Mouse (Mus musculus): ENCODE measurements around the gene Bcas3. TPM values are rescaled to one million over a fixed set of nuclear protein-coding genes. Genes with fewer than 3 reads are reported as not detected.

Bcas3 gene
- polyA plus RNA-seq, 1 experiment, result 37.8 TPM

GRCm38 (mm10) chr11:85383975-85384821 lies 31.2 kb downstream of the Bcas3 start:
- TF ChIP-seq EP300 (IDR thresholded peaks at IDR 0.05; ENCODE audit: insufficient read depth, low read depth, low read length) (no peak), POLR2A (IDR thresholded peaks at IDR 0.05; ENCODE audit: insufficient read depth, low read length) (no peak), CTCF (IDR thresholded peaks at IDR 0.05; ENCODE audit: low read depth, low read length) (no peak)
- no peaks in the 10 kb centered on the region for H3K4me1 ChIP-seq (ENCODE audit: control insufficient read depth, insufficient read depth, low read length)
- H3K27ac ChIP-seq (ENCODE audit: insufficient read depth, low read length), result no peak overlapping the region

DNA sequence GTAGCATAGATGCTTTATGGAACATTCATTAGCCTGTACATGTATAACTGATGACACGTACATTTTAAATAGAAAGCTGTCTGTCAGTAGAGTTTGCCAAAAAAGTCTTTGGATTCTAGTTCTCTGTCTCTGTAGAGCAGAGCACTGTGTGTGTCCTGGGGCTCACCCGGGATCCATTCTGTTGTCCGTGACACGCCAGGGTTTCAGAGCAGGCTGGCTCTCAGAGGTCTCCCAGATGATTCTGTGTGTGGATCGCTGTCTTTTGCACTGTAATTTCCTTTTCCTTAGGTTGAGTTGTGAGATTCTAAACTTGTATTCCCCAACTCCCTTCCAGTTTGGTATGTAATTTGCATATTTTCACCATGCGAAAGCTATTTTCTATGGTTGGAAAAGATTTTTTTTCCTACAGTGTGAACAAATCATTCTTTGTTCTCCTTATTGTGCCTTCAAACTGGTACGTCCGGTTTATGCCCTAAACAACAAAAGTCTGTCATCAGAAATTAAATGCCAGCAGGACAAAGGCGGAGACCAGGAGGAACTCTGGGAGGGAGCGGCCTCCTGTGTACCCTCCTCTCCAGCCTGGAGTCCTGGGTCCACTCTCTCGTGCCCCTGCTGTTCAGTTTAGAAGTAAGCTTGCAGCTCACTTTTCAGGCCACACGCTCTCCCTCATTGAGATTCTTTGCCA lies 39.4 kb downstream of the Bcas3 start:
- H3K9ac ChIP-seq (ENCODE audit: low read depth, poor library complexity, severe bottlenecking), result 0 out of 2 replicates have a peak overlapping the region, but pooled peaks have one; percentile 35
- H3K4me1 ChIP-seq (ENCODE audit: control insufficient read depth, insufficient read depth, low read length), result no peaks in the 10 kb centered on the region
- no peaks in the 10 kb centered on the region for H3K27me3 ChIP-seq (ENCODE audit: control insufficient read depth, insufficient read depth, low read length, poor library complexity, severe bottlenecking)
- H3K27ac ChIP-seq (ENCODE audit: insufficient read depth, low read length), result peak overlapping the region; percentile 12; the same call in 1 of the 2 replicates
- TF ChIP-seq CTCF (IDR thresholded peaks at IDR 0.05; ENCODE audit: low read depth, low read length) (no peak), EP300 (IDR thresholded peaks at IDR 0.05; ENCODE audit: insufficient read depth, low read depth, low read length) (no peak), POLR2A (IDR thresholded peaks at IDR 0.05; ENCODE audit: insufficient read depth, low read length) (no peak)
- H3K9me3 ChIP-seq (replicated peaks; ENCODE audit: control insufficient read depth, insufficient read depth, low read length, poor library complexity, severe bottlenecking), result no peaks in the 10 kb centered on the region
- H3K36me3 ChIP-seq (ENCODE audit: control insufficient read depth, insufficient read depth, low read length, poor library complexity, severe bottlenecking), result no peaks in the 10 kb centered on the region
- no peak overlapping the region for H3K4me3 ChIP-seq (ENCODE audit: low read depth, low read length)

More at GRCm38 (mm10) chr11:85383975-85384821, 31.2 kb downstream of the Bcas3 start:
- H3K9ac ChIP-seq (ENCODE audit: low read depth, poor library complexity, severe bottlenecking), result no peak overlapping the region
- no peaks in the 10 kb centered on the region for H3K9me3 ChIP-seq (replicated peaks; ENCODE audit: control insufficient read depth, insufficient read depth, low read length, poor library complexity, severe bottlenecking)
- H3K36me3 ChIP-seq (ENCODE audit: control insufficient read depth, insufficient read depth, low read length, poor library complexity, severe bottlenecking), result no peaks in the 10 kb centered on the region
- no peak overlapping the region for H3K4me3 ChIP-seq (ENCODE audit: low read depth, low read length)
- H3K27me3 ChIP-seq (ENCODE audit: control insufficient read depth, insufficient read depth, low read length, poor library complexity, severe bottlenecking), result no peaks in the 10 kb centered on the region

DNA sequence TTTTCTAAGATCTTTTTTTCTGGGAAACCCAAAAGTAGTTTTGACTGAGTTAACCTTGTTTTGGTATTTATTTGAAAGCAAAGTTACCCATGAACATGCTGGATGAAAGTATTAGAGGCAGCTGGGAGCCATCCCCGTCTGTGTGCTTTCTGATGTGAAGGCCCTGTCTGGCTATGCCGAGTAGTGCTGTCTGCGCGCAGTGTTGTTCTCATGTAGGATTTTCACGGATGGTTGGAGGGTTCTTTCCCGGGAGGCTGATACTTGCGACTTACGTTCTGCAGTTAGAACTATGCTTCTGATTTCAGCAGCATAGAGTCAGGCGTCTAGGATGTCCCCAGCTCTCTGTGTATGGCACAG lies 39.9 kb downstream of the Bcas3 start:
- no peaks in the 10 kb centered on the region for H3K4me1 ChIP-seq (ENCODE audit: control insufficient read depth, insufficient read depth, low read length)
- no peak overlapping the region; the same call in 1 of the 2 replicates for H3K4me3 ChIP-seq (ENCODE audit: low read depth, low read length)
- H3K36me3 ChIP-seq (ENCODE audit: control insufficient read depth, insufficient read depth, low read length, poor library complexity, severe bottlenecking), result no peaks in the 10 kb centered on the region
- no peaks in the 10 kb centered on the region for H3K27me3 ChIP-seq (ENCODE audit: control insufficient read depth, insufficient read depth, low read length, poor library complexity, severe bottlenecking)
- H3K27ac ChIP-seq (ENCODE audit: insufficient read depth, low read length), result peak overlapping the region; percentile 12; the same call in 1 of the 2 replicates
- H3K9me3 ChIP-seq (replicated peaks; ENCODE audit: control insufficient read depth, insufficient read depth, low read length, poor library complexity, severe bottlenecking), result no peaks in the 10 kb centered on the region
- peak overlapping the region; percentile 35; the same call in 1 of the 2 replicates for H3K9ac ChIP-seq (ENCODE audit: low read depth, poor library complexity, severe bottlenecking)
- TF ChIP-seq POLR2A (IDR thresholded peaks at IDR 0.05; ENCODE audit: insufficient read depth, low read length), result no peak

DNA sequence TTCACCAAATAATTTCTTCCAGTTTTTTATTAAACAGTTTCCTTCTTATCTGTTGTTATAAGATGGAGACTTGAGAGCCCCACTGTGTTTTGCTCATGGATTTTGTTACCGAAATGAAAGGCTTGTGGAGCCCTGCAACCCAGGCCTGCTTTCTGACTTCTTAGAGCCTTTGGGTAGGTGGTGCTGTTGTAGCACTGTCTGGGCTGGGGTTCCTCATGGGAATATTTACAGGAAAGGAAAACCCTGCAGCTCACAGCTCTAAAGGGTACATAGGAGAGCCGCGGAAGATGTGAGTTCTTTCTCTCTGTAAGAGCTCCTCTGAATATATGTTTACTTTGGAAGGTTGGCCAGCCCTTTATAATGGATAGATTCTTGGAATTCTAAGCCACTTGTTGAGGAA lies 41.0 kb downstream of the Bcas3 start:
- no peaks in the 10 kb centered on the region for H3K9me3 ChIP-seq (replicated peaks; ENCODE audit: control insufficient read depth, insufficient read depth, low read length, poor library complexity, severe bottlenecking)
- H3K27me3 ChIP-seq (ENCODE audit: control insufficient read depth, insufficient read depth, low read length, poor library complexity, severe bottlenecking), result no peaks in the 10 kb centered on the region
- H3K4me3 ChIP-seq (ENCODE audit: low read depth, low read length), result no peak overlapping the region
- no peaks in the 10 kb centered on the region for H3K36me3 ChIP-seq (ENCODE audit: control insufficient read depth, insufficient read depth, low read length, poor library complexity, severe bottlenecking)
- H3K9ac ChIP-seq (ENCODE audit: low read depth, poor library complexity, severe bottlenecking), result no peak overlapping the region
- no peak overlapping the region for H3K27ac ChIP-seq (ENCODE audit: insufficient read depth, low read length)
- H3K4me1 ChIP-seq (ENCODE audit: control insufficient read depth, insufficient read depth, low read length), result no peaks in the 10 kb centered on the region
- TF ChIP-seq EP300 (IDR thresholded peaks at IDR 0.05; ENCODE audit: insufficient read depth, low read depth, low read length), result no peak
- TF ChIP-seq CTCF (IDR thresholded peaks at IDR 0.05; ENCODE audit: low read depth, low read length), result no peak
- no peak for TF ChIP-seq POLR2A (IDR thresholded peaks at IDR 0.05; ENCODE audit: insufficient read depth, low read length)

DNA sequence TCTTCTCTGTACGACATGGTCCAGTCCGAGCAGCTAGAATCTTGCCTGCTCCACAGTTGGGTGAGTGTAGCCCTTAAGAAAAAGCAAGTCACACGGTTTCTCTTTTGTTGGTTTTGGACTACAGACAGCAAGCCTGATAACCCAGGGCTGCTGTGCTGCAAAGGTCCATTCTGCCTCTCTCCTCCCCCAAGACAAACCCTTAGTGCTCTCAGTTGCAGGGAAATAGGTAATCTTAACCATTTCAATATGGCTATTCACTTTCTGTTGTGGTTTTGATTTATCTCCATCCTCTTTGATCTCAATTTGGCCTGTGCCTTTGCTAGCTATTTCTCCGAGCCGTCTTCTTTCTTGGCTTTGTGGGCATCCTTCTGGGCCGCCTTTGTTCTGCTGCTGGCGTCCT lies 42.4 kb downstream of the Bcas3 start:
- Histone ChIP-seq H3K27me3 (ENCODE audit: control insufficient read depth, insufficient read depth, low read length, poor library complexity, severe bottlenecking) (no peaks in the 10 kb centered on the region), H3K9me3 (replicated peaks; ENCODE audit: control insufficient read depth, insufficient read depth, low read length, poor library complexity, severe bottlenecking) (no peaks in the 10 kb centered on the region), H3K27ac (ENCODE audit: insufficient read depth, low read length) (no peak overlapping the region), H3K4me3 (ENCODE audit: low read depth, low read length) (no peak overlapping the region), H3K9ac (ENCODE audit: low read depth, poor library complexity, severe bottlenecking) (no peak overlapping the region), H3K4me1 (ENCODE audit: control insufficient read depth, insufficient read depth, low read length) (no peaks in the 10 kb centered on the region), H3K36me3 (ENCODE audit: control insufficient read depth, insufficient read depth, low read length, poor library complexity, severe bottlenecking) (no peaks in the 10 kb centered on the region)
- no peak for TF ChIP-seq POLR2A (IDR thresholded peaks at IDR 0.05; ENCODE audit: insufficient read depth, low read length)
- no peak for TF ChIP-seq CTCF (IDR thresholded peaks at IDR 0.05; ENCODE audit: low read depth, low read length)
- no peak for TF ChIP-seq EP300 (IDR thresholded peaks at IDR 0.05; ENCODE audit: insufficient read depth, low read depth, low read length)

DNA sequence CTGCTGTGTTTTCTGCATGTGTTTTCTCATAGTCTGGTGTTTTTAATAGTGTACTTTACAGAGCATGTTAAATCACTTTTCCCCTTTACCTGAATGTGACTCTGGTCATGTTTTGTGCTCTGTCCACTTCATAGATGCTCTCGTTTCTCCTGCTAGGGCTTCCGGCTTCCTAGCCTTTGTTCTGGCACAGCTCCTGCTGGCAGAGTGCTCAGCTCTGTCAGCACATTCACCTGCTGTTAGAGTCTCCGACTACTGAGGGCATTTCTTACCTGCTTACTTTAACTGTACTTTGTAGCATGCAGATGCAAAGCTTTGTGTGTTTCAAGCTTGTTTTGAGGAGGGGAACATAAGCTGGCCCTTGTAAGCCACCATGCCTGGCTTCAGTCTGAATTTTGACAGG lies 53.6 kb downstream of the Bcas3 start:
- Histone ChIP-seq H3K36me3 (ENCODE audit: control insufficient read depth, insufficient read depth, low read length, poor library complexity, severe bottlenecking) (no peaks in the 10 kb centered on the region), H3K4me1 (ENCODE audit: control insufficient read depth, insufficient read depth, low read length) (no peaks in the 10 kb centered on the region), H3K27me3 (ENCODE audit: control insufficient read depth, insufficient read depth, low read length, poor library complexity, severe bottlenecking) (no peaks in the 10 kb centered on the region), H3K4me3 (ENCODE audit: low read depth, low read length) (no peak overlapping the region), H3K9ac (ENCODE audit: low read depth, poor library complexity, severe bottlenecking) (no peak overlapping the region), H3K27ac (ENCODE audit: insufficient read depth, low read length) (no peak overlapping the region), H3K9me3 (replicated peaks; ENCODE audit: control insufficient read depth, insufficient read depth, low read length, poor library complexity, severe bottlenecking) (no peaks in the 10 kb centered on the region)
- TF ChIP-seq POLR2A (IDR thresholded peaks at IDR 0.05; ENCODE audit: insufficient read depth, low read length) (no peak), EP300 (IDR thresholded peaks at IDR 0.05; ENCODE audit: insufficient read depth, low read depth, low read length) (no peak), CTCF (IDR thresholded peaks at IDR 0.05; ENCODE audit: low read depth, low read length) (no peak)
